Mouse (Mus musculus): Measurements from ENCODE around the gene Ece1. TPM values are rescaled to one million over a fixed set of nuclear protein-coding genes. Genes with fewer than 3 reads are reported as not detected.

Gene Ece1
- polyA plus RNA-seq, 1 experiment from 2014 or later = 41.4 TPM

GRCm38 (mm10) chr4:137912768-137913305 is 50.8 kb downstream of the Ece1 start:
- Histone ChIP-seq H3K4me1 (peaks cover 50% of the 10 kb centered on the region), H3K4me3 (peak overlapping the region; percentile 68), H3K9me3 (replicated peaks) (no peaks in the 10 kb centered on the region), H3K27ac (peak overlapping the region; percentile 81), H3K27me3 (ENCODE audit: low read depth, poor library complexity, severe bottlenecking) (0 out of 2 replicates have a peak, but pooled peaks cover 8% of the 10 kb centered on the region), H3K36me3 (peaks cover 2% of the 10 kb centered on the region; the same call in 1 of the 2 replicates)
- 56% methylated on average over 13 of the region's 13 CpGs for WGBS
- DNase-seq (ENCODE audit: low spot score) = no peak

- H3K27me3 ChIP-seq (ENCODE audit: low read depth, poor library complexity, severe bottlenecking) = 0 out of 2 replicates have a peak, but pooled peaks cover 8% of the 10 kb centered on the region
- peaks cover 51% of the 10 kb centered on the region for H3K4me1 ChIP-seq
- peak overlapping the region; percentile 81 for H3K27ac ChIP-seq
- 1% methylated on average over 54 of the region's 54 CpGs for WGBS
- DNase-seq (ENCODE audit: low spot score) = peak; percentile 89
- peak overlapping the region; percentile 68 for H3K4me3 ChIP-seq
- H3K9me3 ChIP-seq (replicated peaks) = no peaks in the 10 kb centered on the region
- peaks cover 2% of the 10 kb centered on the region; the same call in 1 of the 2 replicates for H3K36me3 ChIP-seq
These were observed 51.5 kb downstream of the Ece1 start for GRCm38 (mm10) chr4:137913321-137914057.

- 70% methylated on average over 6 of the region's 6 CpGs for WGBS
- Histone ChIP-seq H3K36me3 (peaks cover 6% of the 10 kb centered on the region), H3K27me3 (ENCODE audit: low read depth, poor library complexity, severe bottlenecking) (0 out of 2 replicates have a peak, but pooled peaks cover 8% of the 10 kb centered on the region), H3K4me3 (no peak overlapping the region), H3K4me1 (peaks cover 76% of the 10 kb centered on the region), H3K9me3 (replicated peaks) (no peaks in the 10 kb centered on the region), H3K27ac (peak overlapping the region; percentile 84)
- no peak for DNase-seq (ENCODE audit: low spot score)
These were observed 55.6 kb downstream of the Ece1 start for GRCm38 (mm10) chr4:137917591-137917990.

- H3K27ac ChIP-seq = peak overlapping the region; percentile 84
- WGBS = 58% methylated on average over 9 of the region's 9 CpGs
- H3K36me3 ChIP-seq = peaks cover 13% of the 10 kb centered on the region
- peaks cover 70% of the 10 kb centered on the region for H3K4me1 ChIP-seq
- no peak for DNase-seq (ENCODE audit: low spot score)
- no peak overlapping the region for H3K4me3 ChIP-seq
- H3K9me3 ChIP-seq (replicated peaks) = no peaks in the 10 kb centered on the region
- 0 out of 2 replicates have a peak, but pooled peaks cover 8% of the 10 kb centered on the region for H3K27me3 ChIP-seq (ENCODE audit: low read depth, poor library complexity, severe bottlenecking)
These were observed 56.5 kb downstream of the Ece1 start for GRCm38 (mm10) chr4:137918559-137918958.

GRCm38 (mm10) chr4:137919116-137919515 is 57.1 kb downstream of the Ece1 start:
- peaks cover 13% of the 10 kb centered on the region for H3K36me3 ChIP-seq
- WGBS = 44% methylated on average over 10 of the region's 10 CpGs
- DNase-seq (ENCODE audit: low spot score) = no peak
- H3K27ac ChIP-seq = peak overlapping the region; percentile 84
- no peaks in the 10 kb centered on the region for H3K9me3 ChIP-seq (replicated peaks)
- H3K4me1 ChIP-seq = peaks cover 64% of the 10 kb centered on the region
- H3K27me3 ChIP-seq (ENCODE audit: low read depth, poor library complexity, severe bottlenecking) = 0 out of 2 replicates have a peak, but pooled peaks cover 8% of the 10 kb centered on the region
- no peak overlapping the region for H3K4me3 ChIP-seq

GRCm38 (mm10) chr4:137920005-137920404 is 58.0 kb downstream of the Ece1 start:
- DNase-seq (ENCODE audit: low spot score) = no peak
- Histone ChIP-seq H3K27me3 (ENCODE audit: low read depth, poor library complexity, severe bottlenecking) (no peaks in the 10 kb centered on the region), H3K4me3 (peak overlapping the region; percentile 33; the same call in 1 of the 2 replicates), H3K9me3 (replicated peaks) (no peaks in the 10 kb centered on the region), H3K4me1 (peaks cover 56% of the 10 kb centered on the region), H3K27ac (peak overlapping the region; percentile 84), H3K36me3 (peaks cover 13% of the 10 kb centered on the region)
- WGBS = 38% methylated on average over 7 of the region's 7 CpGs

GRCm38 (mm10) chr4:137920500-137920961 is 58.5 kb downstream of the Ece1 start:
- Histone ChIP-seq H3K27me3 (ENCODE audit: low read depth, poor library complexity, severe bottlenecking) (no peaks in the 10 kb centered on the region), H3K4me3 (peak overlapping the region; percentile 33), H3K36me3 (peaks cover 13% of the 10 kb centered on the region), H3K9me3 (replicated peaks) (no peaks in the 10 kb centered on the region), H3K4me1 (peaks cover 54% of the 10 kb centered on the region), H3K27ac (peak overlapping the region; percentile 84)
- 4% methylated on average over 10 of the region's 10 CpGs for WGBS
- DNase-seq (ENCODE audit: low spot score) = peak; percentile 62

- H3K36me3 ChIP-seq = peaks cover 20% of the 10 kb centered on the region
- WGBS = 94% methylated on average over 11 of the region's 11 CpGs
- peak overlapping the region; percentile 84 for H3K27ac ChIP-seq
- no peaks in the 10 kb centered on the region for H3K27me3 ChIP-seq (ENCODE audit: low read depth, poor library complexity, severe bottlenecking)
- H3K4me3 ChIP-seq = 0 out of 2 replicates have a peak overlapping the region, but pooled peaks have one; percentile 33
- H3K4me1 ChIP-seq = peaks cover 59% of the 10 kb centered on the region
- H3K9me3 ChIP-seq (replicated peaks) = no peaks in the 10 kb centered on the region
- DNase-seq (ENCODE audit: low spot score) = peak; percentile 28
These were observed 59.5 kb downstream of the Ece1 start for GRCm38 (mm10) chr4:137921510-137921909.

- Histone ChIP-seq H3K36me3 (peaks cover 32% of the 10 kb centered on the region), H3K4me1 (peaks cover 59% of the 10 kb centered on the region), H3K4me3 (no peak overlapping the region), H3K9me3 (replicated peaks) (no peaks in the 10 kb centered on the region), H3K27me3 (ENCODE audit: low read depth, poor library complexity, severe bottlenecking) (no peaks in the 10 kb centered on the region), H3K27ac (no peak overlapping the region; the same call in 1 of the 2 replicates)
- DNase-seq (ENCODE audit: low spot score) = no peak
- 89% methylated on average over 15 of the region's 15 CpGs for WGBS
These were observed 61.0 kb downstream of the Ece1 start for GRCm38 (mm10) chr4:137923052-137923451.

- Histone ChIP-seq H3K27me3 (ENCODE audit: low read depth, poor library complexity, severe bottlenecking) (no peaks in the 10 kb centered on the region), H3K36me3 (peaks cover 52% of the 10 kb centered on the region), H3K27ac (no peak overlapping the region), H3K9me3 (replicated peaks) (no peaks in the 10 kb centered on the region), H3K4me1 (peaks cover 59% of the 10 kb centered on the region), H3K4me3 (no peak overlapping the region)
- DNase-seq (ENCODE audit: low spot score) = no peak
- 87% methylated on average over 4 of the region's 4 CpGs for WGBS
These were observed 63.1 kb downstream of the Ece1 start for GRCm38 (mm10) chr4:137925176-137925575.

GRCm38 (mm10) chr4:137926161-137926560 is 64.1 kb downstream of the Ece1 start:
- H3K9me3 ChIP-seq (replicated peaks) = no peaks in the 10 kb centered on the region
- H3K36me3 ChIP-seq = peaks cover 52% of the 10 kb centered on the region
- no peak overlapping the region for H3K4me3 ChIP-seq
- H3K27me3 ChIP-seq (ENCODE audit: low read depth, poor library complexity, severe bottlenecking) = no peaks in the 10 kb centered on the region
- H3K4me1 ChIP-seq = peaks cover 59% of the 10 kb centered on the region
- DNase-seq (ENCODE audit: low spot score) = no peak
- WGBS = 90% methylated on average over 14 of the region's 14 CpGs
- no peak overlapping the region for H3K27ac ChIP-seq

GRCm38 (mm10) chr4:137927136-137927535 is 65.1 kb downstream of the Ece1 start:
- Histone ChIP-seq H3K27ac (peak overlapping the region; percentile 89; the same call in 1 of the 2 replicates), H3K9me3 (replicated peaks) (no peaks in the 10 kb centered on the region), H3K27me3 (ENCODE audit: low read depth, poor library complexity, severe bottlenecking) (no peaks in the 10 kb centered on the region), H3K4me1 (peaks cover 59% of the 10 kb centered on the region), H3K4me3 (no peak overlapping the region), H3K36me3 (peaks cover 50% of the 10 kb centered on the region)
- DNase-seq (ENCODE audit: low spot score) = no peak
- 71% methylated on average over 7 of the region's 7 CpGs for WGBS
